ENCODE assay signal across 8 mouse cellular contexts in the genomic region with DNA sequence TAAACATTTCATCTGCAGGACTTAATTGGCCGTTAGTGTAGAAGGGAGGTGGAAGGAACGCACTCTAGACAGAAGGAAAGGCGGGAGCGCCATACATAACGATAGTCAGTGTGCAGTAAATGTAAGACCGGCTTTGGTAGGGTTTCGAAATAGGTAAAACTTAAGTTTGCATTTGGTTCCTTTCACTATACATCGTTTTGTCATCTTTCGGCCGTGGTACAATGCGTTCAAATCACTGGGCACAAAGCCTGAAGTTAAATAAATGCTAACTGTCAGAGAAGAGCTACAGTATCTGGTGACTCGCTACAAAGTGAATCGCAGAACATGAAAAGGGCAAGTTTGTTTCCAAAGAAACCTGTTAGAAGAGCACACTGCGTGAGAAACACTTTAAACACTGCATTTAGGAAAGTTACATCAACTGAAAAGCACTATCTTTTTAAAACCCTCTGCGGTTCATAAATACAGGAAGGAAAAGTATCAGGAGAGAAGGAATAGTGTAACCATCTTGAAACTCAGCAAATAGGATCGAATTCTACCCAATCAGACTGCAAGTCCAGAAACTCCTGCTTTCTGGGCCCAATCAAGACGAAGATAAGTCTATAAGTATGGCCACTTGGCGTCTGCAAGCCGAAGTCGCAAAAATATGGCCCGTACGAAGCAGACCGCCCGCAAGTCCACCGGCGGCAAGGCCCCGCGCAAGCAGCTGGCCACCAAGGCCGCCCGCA. TPM values are rescaled to one million over a fixed set of nuclear protein-coding genes. Genes with fewer than 3 reads are reported as not detected.
DNase-seq lines count a peak whose midpoint lies in the region; ATAC-seq and TF ChIP-seq lines count a peak whose summit lies in the region.

A gene (plus strand): TSS at position 604 of the 725 bp plus-strand sequence.

- H3K36me3 ChIP-seq in ES-Bruce4 (ENCODE audit: control insufficient read depth, insufficient read depth, low read length, poor library complexity, severe bottlenecking), result no peaks in the 10 kb centered on the region
- H3K36me3 ChIP-seq in forebrain, embryonic 13.5 days (ENCODE audit: poor library complexity, severe bottlenecking), result no peaks in the 10 kb centered on the region
- no peaks in the 10 kb centered on the region for H3K36me3 ChIP-seq in heart, postnatal 0 days (replicated peaks; ENCODE audit: control insufficient read depth, insufficient read depth, low read length)
- no peaks in the 10 kb centered on the region for H3K36me3 ChIP-seq in liver, embryonic 16.5 days (ENCODE audit: control insufficient read depth, insufficient read depth)
- H3K36me3 ChIP-seq in neural tube, embryonic 13.5 days, result no peaks in the 10 kb centered on the region
- H3K36me3 ChIP-seq in testis, adult 2 months (ENCODE audit: control insufficient read depth, insufficient read depth, low read length), result no peaks in the 10 kb centered on the region

- H3K27ac ChIP-seq in ES-Bruce4 (ENCODE audit: insufficient read depth, low read length), result peak within 1 kb of the TSS; percentile 100
- peak within 1 kb of the TSS; percentile 98 for H3K27ac ChIP-seq in forebrain, embryonic 13.5 days
- peak within 1 kb of the TSS; percentile 95 for H3K27ac ChIP-seq in heart, postnatal 0 days (ENCODE audit: low read depth)
- peak within 1 kb of the TSS; percentile 98 for H3K27ac ChIP-seq in liver, embryonic 16.5 days (ENCODE audit: low read length)
- H3K27ac ChIP-seq in neural tube, embryonic 13.5 days (replicated peaks), result peak within 1 kb of the TSS; percentile 96
- H3K27ac ChIP-seq in testis, adult 2 months (ENCODE audit: control insufficient read depth, insufficient read depth, low read depth, low read length), result peak within 1 kb of the TSS; percentile 82

- no peaks in the 10 kb centered on the region for H3K27me3 ChIP-seq in ES-Bruce4 (ENCODE audit: control insufficient read depth, insufficient read depth, low read length, poor library complexity, severe bottlenecking)
- no peaks in the 10 kb centered on the region for H3K27me3 ChIP-seq in forebrain, embryonic 13.5 days
- H3K27me3 ChIP-seq in heart, postnatal 0 days (ENCODE audit: control insufficient read depth, insufficient read depth, low read length), result no peaks in the 10 kb centered on the region
- no peaks in the 10 kb centered on the region for H3K27me3 ChIP-seq in liver, embryonic 16.5 days (ENCODE audit: control insufficient read depth, insufficient read depth, low read depth, low read length)
- no peaks in the 10 kb centered on the region for H3K27me3 ChIP-seq in neural tube, embryonic 13.5 days
- no peaks in the 10 kb centered on the region; the same call in 1 of the 2 replicates for H3K27me3 ChIP-seq in testis, adult 2 months (ENCODE audit: control insufficient read depth, insufficient read depth, low read length)

- no peak for TF ChIP-seq EP300 in ES-Bruce4 (IDR thresholded peaks at IDR 0.05; ENCODE audit: insufficient read depth, low read depth, low read length)
- no peak for TF ChIP-seq EP300 in heart, postnatal 0 days (IDR thresholded peaks at IDR 0.05; ENCODE audit: low read depth)

- H3K9me3 ChIP-seq in ES-Bruce4 (replicated peaks; ENCODE audit: control insufficient read depth, insufficient read depth, low read length, poor library complexity, severe bottlenecking), result no peaks in the 10 kb centered on the region
- H3K9me3 ChIP-seq in forebrain, embryonic 13.5 days (replicated peaks), result no peaks in the 10 kb centered on the region
- no peaks in the 10 kb centered on the region for H3K9me3 ChIP-seq in heart, postnatal 0 days (replicated peaks; ENCODE audit: control insufficient read depth, low read length)
- H3K9me3 ChIP-seq in liver, embryonic 16.5 days (replicated peaks; ENCODE audit: control insufficient read depth, low read length), result no peaks in the 10 kb centered on the region
- H3K9me3 ChIP-seq in neural tube, embryonic 13.5 days, result no peaks in the 10 kb centered on the region

- H3K4me2 ChIP-seq in forebrain, embryonic 13.5 days, result peak within 1 kb of the TSS; percentile 88
- H3K4me2 ChIP-seq in heart, postnatal 0 days (ENCODE audit: low read depth, low read length), result peak within 1 kb of the TSS; percentile 75
- H3K4me2 ChIP-seq in liver, embryonic 16.5 days (ENCODE audit: low read depth, low read length), result peak within 1 kb of the TSS; percentile 73
- peak within 1 kb of the TSS; percentile 89 for H3K4me2 ChIP-seq in neural tube, embryonic 13.5 days

- no peak for TF ChIP-seq CTCF in ES-Bruce4 (IDR thresholded peaks at IDR 0.05; ENCODE audit: low read depth, low read length)
- no peak for TF ChIP-seq CTCF in heart, postnatal 0 days (IDR thresholded peaks at IDR 0.05; ENCODE audit: low read depth)
- TF ChIP-seq CTCF in testis, adult 2 months (IDR thresholded peaks at IDR 0.05; ENCODE audit: control insufficient read depth, insufficient read depth, insufficient replicate concordance, low read depth, low read length), result no peak

- peak within 1 kb of the TSS; percentile 96 for H3K4me3 ChIP-seq in ES-Bruce4 (ENCODE audit: low read depth, low read length)
- peak within 1 kb of the TSS; percentile 60 for H3K4me3 ChIP-seq in forebrain, embryonic 13.5 days
- peak within 1 kb of the TSS; percentile 54 for H3K4me3 ChIP-seq in heart, postnatal 0 days (ENCODE audit: low read depth, low read length)
- H3K4me3 ChIP-seq in liver, embryonic 16.5 days (ENCODE audit: low read depth, low read length), result peak within 1 kb of the TSS; percentile 66
- H3K4me3 ChIP-seq in neural tube, embryonic 13.5 days, result peak within 1 kb of the TSS; percentile 58
- H3K4me3 ChIP-seq in testis, adult 2 months (ENCODE audit: control insufficient read depth, low read depth, low read length), result peak within 1 kb of the TSS; percentile 83

- peak; percentile 78 for TF ChIP-seq POLR2A in ES-Bruce4 (IDR thresholded peaks at IDR 0.05; ENCODE audit: insufficient read depth, low read length)
- peak; percentile 60; the same call in 1 of the 2 replicates for TF ChIP-seq POLR2A in testis, adult 2 months (IDR thresholded peaks at IDR 0.05; ENCODE audit: control insufficient read depth, low read depth, low read length)

- 16% methylated on average over 28 of the region's 30 CpGs for WGBS in forebrain, embryonic 13.5 days
- 29% methylated on average over 29 of the region's 30 CpGs for WGBS in heart, postnatal 0 days
- 22% methylated on average over 30 of the region's 30 CpGs for WGBS in liver, embryonic 16.5 days (ENCODE audit: insufficient replicate concordance)
- WGBS in neural tube, embryonic 13.5 days, result 20% methylated on average over 30 of the region's 30 CpGs

- peak within 1 kb of the TSS; percentile 98 for H3K9ac ChIP-seq in ES-Bruce4 (ENCODE audit: low read depth, poor library complexity, severe bottlenecking)
- peak within 1 kb of the TSS; percentile 86 for H3K9ac ChIP-seq in forebrain, embryonic 13.5 days
- H3K9ac ChIP-seq in heart, postnatal 0 days (replicated peaks; ENCODE audit: low read depth, low read length), result peak within 1 kb of the TSS; percentile 60
- peak within 1 kb of the TSS; percentile 82 for H3K9ac ChIP-seq in liver, embryonic 16.5 days (ENCODE audit: low read depth, low read length)
- H3K9ac ChIP-seq in neural tube, embryonic 13.5 days, result peak within 1 kb of the TSS; percentile 71

- DNase-seq in c-Kit-positive CD71-positive TER-119-positive erythroid progenitor cells, embryonic 14.5 days (ENCODE audit: low spot score), result peak; percentile 82
- DNase-seq in heart, postnatal 0 days (ENCODE audit: low spot score), result peak; percentile 85
- peak; percentile 82 to 88 for DNase-seq in kidney, postnatal 4 days

- H3K4me1 ChIP-seq in ES-Bruce4 (ENCODE audit: control insufficient read depth, insufficient read depth, low read length), result no peaks in the 10 kb centered on the region
- H3K4me1 ChIP-seq in forebrain, embryonic 13.5 days, result peaks cover 33% of the 10 kb centered on the region
- H3K4me1 ChIP-seq in heart, postnatal 0 days (ENCODE audit: control insufficient read depth, insufficient read depth), result peaks cover 17% of the 10 kb centered on the region; the same call in 1 of the 2 replicates
- peaks cover 36% of the 10 kb centered on the region for H3K4me1 ChIP-seq in liver, embryonic 16.5 days (ENCODE audit: control insufficient read depth, low read depth, low read length)
- H3K4me1 ChIP-seq in neural tube, embryonic 13.5 days (replicated peaks), result peaks cover 22% of the 10 kb centered on the region
- H3K4me1 ChIP-seq in testis, adult 2 months (ENCODE audit: control insufficient read depth, insufficient read depth, low read length), result peaks cover 16% of the 10 kb centered on the region

- peak; percentile 62 for ATAC-seq in forebrain, embryonic 13.5 days
- ATAC-seq in heart, postnatal 0 days (ENCODE audit: insufficient read depth, low read depth), result peak; percentile 45
- ATAC-seq in liver, embryonic 16.5 days (ENCODE audit: low read depth), result peak; percentile 44
- peak; percentile 62 for ATAC-seq in neural tube, embryonic 13.5 days (ENCODE audit: low read depth)

RNA-seq across cellular contexts. Expression of the gene that starts here (rescaled TPM):
- polyA plus RNA-seq in ES-Bruce4 (2011; ENCODE audit: insufficient read depth, insufficient read length, low read depth, missing spikeins), result 7.7 and 11.1 TPM in 2 replicates
- polyA plus RNA-seq in forebrain, embryonic 13.5 days (2015; fragmentation: Nextera tagmentation; extraction: Ambion mirVana), result 105 and 122 TPM in 2 replicates
- total RNA-seq in heart, postnatal 0 days (2014; rRNA removed; ENCODE audit: low replicate concordance), result 1,066 and 1,627 TPM in 2 replicates
- polyA plus RNA-seq in heart, postnatal 0 days (2015; fragmentation: Nextera tagmentation; extraction: Ambion mirVana), result 13.1 and 16.2 TPM in 2 replicates
- 78.4 and 87.8 TPM in 2 replicates for polyA plus RNA-seq in liver, embryonic 16.5 days (2015; fragmentation: Nextera tagmentation; extraction: Ambion mirVana)
- polyA plus RNA-seq in neural tube, embryonic 13.5 days (2015; fragmentation: Nextera tagmentation; extraction: Ambion mirVana), result 13.1 and 17.8 TPM in 2 replicates
- 5.0 and 6.2 TPM in 2 replicates for polyA plus RNA-seq in testis, adult 2 months (2012; rRNA removed)

Comparison
In these comparisons a context has a peak if more than half of its experiments do, and no peak if none do; other contexts are left out.
1. Peak in every context shown above with its lines: DNase-seq, ATAC-seq, H3K4me3 ChIP-seq and H3K27ac ChIP-seq.